Mouse (Mus musculus) stomach, postnatal 0 days (tissue): Measurements from ENCODE around the gene Shisa2.

ENCODE experiments used
- CTCF ChIP-seq: IDR thresholded peaks from 2 replicates; pipeline ENCODE4 v1.5.1; 2016; ENCODE audit warnings: antibody characterized with exemption, low read depth, mild to moderate bottlenecking, moderate library complexity
- EP300 ChIP-seq: optimal IDR thresholded peaks from 2 replicates; pipeline ENCODE3; 2016; ENCODE audit warnings: antibody characterized with exemption

GRCm38 (mm10) chr14:59630096-59630495, 5.0 kb downstream of the Shisa2 start:
- TF ChIP-seq CTCF (no peak), EP300 (no peak)
